In the genomic region with DNA sequence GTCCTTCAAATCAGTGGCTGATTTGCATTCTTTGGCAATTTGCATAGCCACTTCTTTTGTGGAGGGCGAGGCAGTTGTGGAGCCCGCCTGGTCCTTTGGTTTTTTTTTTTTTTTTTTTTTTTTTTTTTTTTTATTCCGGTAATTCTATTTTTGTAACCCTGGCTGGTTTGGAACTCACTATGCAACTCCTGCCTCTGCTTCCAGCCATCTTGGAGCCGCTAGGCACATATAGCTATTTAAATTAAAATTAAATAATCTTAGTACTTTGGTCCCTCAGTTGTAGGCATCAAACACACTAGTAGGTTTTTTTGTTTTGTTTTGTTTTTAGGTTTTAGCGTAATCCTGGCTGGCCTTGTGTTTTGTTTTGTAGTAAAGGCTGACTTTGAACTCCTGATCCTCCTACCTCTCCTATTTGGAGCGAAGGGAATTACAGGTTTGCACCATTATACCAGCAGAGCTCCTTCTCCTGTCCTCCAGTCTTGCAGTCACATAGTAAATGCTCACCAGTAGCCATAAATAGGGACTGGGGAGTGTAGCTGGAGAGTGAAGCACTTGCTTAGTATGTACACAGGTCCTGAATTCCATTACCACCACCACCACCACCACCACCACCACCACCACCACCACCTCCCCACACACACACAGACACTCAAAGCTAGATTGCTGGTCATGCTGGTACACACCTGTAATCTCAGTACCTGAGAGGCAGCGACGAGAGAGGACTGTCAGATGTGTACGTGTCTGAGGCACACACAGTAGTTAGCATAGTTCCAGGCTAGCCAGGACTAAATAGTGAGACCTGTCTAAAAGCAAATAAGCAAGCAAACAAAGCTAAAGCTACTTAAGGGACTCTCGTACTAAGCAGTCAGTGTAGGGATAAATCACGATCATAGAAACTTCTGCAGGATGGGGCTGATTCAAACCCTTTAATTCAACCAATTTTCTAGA, we compare ENCODE assay signal across 8 mouse cellular contexts. TPM values are rescaled to one million over a fixed set of nuclear protein-coding genes. Genes with fewer than 3 reads are reported as not detected.
DNase-seq lines count a peak whose midpoint lies in the region; ATAC-seq and TF ChIP-seq lines count a peak whose summit lies in the region.

No protein-coding gene starts in this region.

- TF ChIP-seq CTCF in left cerebral cortex, adult 2 months (IDR thresholded peaks at IDR 0.05), result no peak

- WGBS in embryonic facial prominence, embryonic 13.5 days, result 34% methylated on average over 11 of the region's 11 CpGs
- WGBS in intestine, embryonic 16.5 days, result 51% methylated on average over 11 of the region's 11 CpGs
- WGBS in neural tube, embryonic 14.5 days, result 26% methylated on average over 11 of the region's 11 CpGs

- DNase-seq in left cerebral cortex, adult 2 months (ENCODE audit: extremely low spot score in 1 of 2, low spot score in 2 of 2), result no peak
- no peak for DNase-seq in left cerebral cortex, postnatal 36 days (ENCODE audit: low spot score in 2 of 2)
- no peak for DNase-seq in thymus, postnatal 4 days
- DNase-seq in right cerebral cortex, postnatal 36 days (ENCODE audit: low spot score in 2 of 2), result no peak
- DNase-seq in adrenal gland, adult 18-20 months (ENCODE audit: low spot score in 2 of 2), result no peak

- peak overlapping the region; percentile 70 for H3K4me2 ChIP-seq in embryonic facial prominence, embryonic 13.5 days
- peak overlapping the region; percentile 56 for H3K4me2 ChIP-seq in intestine, embryonic 16.5 days (ENCODE audit: low read depth, low read length)
- H3K4me2 ChIP-seq in neural tube, embryonic 14.5 days (ENCODE audit: low read depth, low read length), result peak overlapping the region; percentile 58

- peak overlapping the region; percentile 77 for H3K9ac ChIP-seq in embryonic facial prominence, embryonic 13.5 days
- peak overlapping the region; percentile 62 for H3K9ac ChIP-seq in intestine, embryonic 16.5 days (ENCODE audit: low read depth, low read length)
- peak overlapping the region; percentile 59 for H3K9ac ChIP-seq in neural tube, embryonic 14.5 days (replicated peaks; ENCODE audit: low read depth, low read length)

- no peaks in the 10 kb centered on the region for H3K9me3 ChIP-seq in embryonic facial prominence, embryonic 13.5 days
- no peaks in the 10 kb centered on the region; the same call in 1 of the 2 replicates for H3K9me3 ChIP-seq in intestine, embryonic 16.5 days (ENCODE audit: control insufficient read depth, low read length)
- no peaks in the 10 kb centered on the region for H3K9me3 ChIP-seq in neural tube, embryonic 14.5 days (ENCODE audit: control insufficient read depth, low read length)

- peaks cover 16% of the 10 kb centered on the region for H3K4me1 ChIP-seq in embryonic facial prominence, embryonic 13.5 days
- peaks cover 6% of the 10 kb centered on the region for H3K4me1 ChIP-seq in intestine, embryonic 16.5 days (ENCODE audit: control insufficient read depth, insufficient read depth, low read length)
- peaks cover 10% of the 10 kb centered on the region for H3K4me1 ChIP-seq in neural tube, embryonic 14.5 days (ENCODE audit: control insufficient read depth, insufficient read depth, low read length)

- no peaks in the 10 kb centered on the region for H3K36me3 ChIP-seq in embryonic facial prominence, embryonic 13.5 days
- H3K36me3 ChIP-seq in intestine, embryonic 16.5 days (ENCODE audit: control insufficient read depth, insufficient read depth, low read length), result no peaks in the 10 kb centered on the region
- H3K36me3 ChIP-seq in neural tube, embryonic 14.5 days (ENCODE audit: control insufficient read depth, insufficient read depth, low read length), result no peaks in the 10 kb centered on the region

- no peak overlapping the region; the same call in 1 of the 2 replicates for H3K27ac ChIP-seq in left cerebral cortex, adult 2 months
- peak overlapping the region; percentile 68 for H3K27ac ChIP-seq in embryonic facial prominence, embryonic 13.5 days
- H3K27ac ChIP-seq in intestine, embryonic 16.5 days (ENCODE audit: low read length), result peak overlapping the region; percentile 55
- peak overlapping the region; percentile 85 for H3K27ac ChIP-seq in neural tube, embryonic 14.5 days (ENCODE audit: low read depth, low read length)

- peaks cover 15% of the 10 kb centered on the region for H3K27me3 ChIP-seq in embryonic facial prominence, embryonic 13.5 days
- H3K27me3 ChIP-seq in intestine, embryonic 16.5 days (replicated peaks; ENCODE audit: control insufficient read depth, insufficient read depth, low read length), result no peaks in the 10 kb centered on the region
- H3K27me3 ChIP-seq in neural tube, embryonic 14.5 days (ENCODE audit: control insufficient read depth, insufficient read depth, low read length), result no peaks in the 10 kb centered on the region

- intact Hi-C loops in left cerebral cortex, adult 2 months (cut with DNase I), result no loop called here
- intact Hi-C loops in left cerebral cortex, postnatal 36 days (cut with DNase I), result no loop called here

- no peak for ATAC-seq in embryonic facial prominence, embryonic 13.5 days (ENCODE audit: insufficient number of reproducible peaks, insufficient read depth, low FRiP score, low TSS enrichment, low read depth)
- peak; percentile 38 for ATAC-seq in intestine, embryonic 16.5 days
- ATAC-seq in neural tube, embryonic 14.5 days (ENCODE audit: low read depth), result no peak

- peak overlapping the region; percentile 36 for H3K4me3 ChIP-seq in left cerebral cortex, adult 2 months
- H3K4me3 ChIP-seq in embryonic facial prominence, embryonic 13.5 days, result peak overlapping the region; percentile 46
- peak overlapping the region; percentile 27 for H3K4me3 ChIP-seq in intestine, embryonic 16.5 days (ENCODE audit: low read length)
- H3K4me3 ChIP-seq in neural tube, embryonic 14.5 days (ENCODE audit: low read depth, low read length), result peak overlapping the region; percentile 25

RNA-seq across cellular contexts. Expression of gene Cbfa2t2, which starts 9.1 kb away (rescaled TPM):
- total RNA-seq in left cerebral cortex, adult 2 months (2021), result 10 to 100 TPM; 54.3 to 57.4 TPM
- 10 to 100 TPM; 48.1 to 64.3 TPM for total RNA-seq in left cerebral cortex, postnatal 36 days (2021)
- polyA plus RNA-seq in embryonic facial prominence, embryonic 13.5 days (2015; fragmentation: Nextera tagmentation; extraction: Ambion mirVana), result 54.0 and 54.1 TPM in 2 replicates
- 21.9 and 23.0 TPM in 2 replicates for polyA plus RNA-seq in intestine, embryonic 16.5 days (2015; fragmentation: Nextera tagmentation; extraction: Ambion mirVana)
- 48.8 and 51.2 TPM in 2 replicates for polyA plus RNA-seq in neural tube, embryonic 14.5 days (2014; fragmentation: Nextera tagmentation; extraction: Ambion mirVana)
- total RNA-seq in adrenal gland, adult 18-20 months (2021), result 10 to 100 TPM; 28.7 to 36.9 TPM

RNA-seq across cellular contexts. Expression of gene Snta1, which starts 19.3 kb away (rescaled TPM):
- total RNA-seq in left cerebral cortex, adult 2 months (2021), result 10 to 100 TPM; 33.9 to 34.1 TPM
- total RNA-seq in left cerebral cortex, postnatal 36 days (2021), result 10 to 100 TPM; 35.5 to 36.3 TPM
- polyA plus RNA-seq in embryonic facial prominence, embryonic 13.5 days (2015; fragmentation: Nextera tagmentation; extraction: Ambion mirVana), result 8.8 and 8.9 TPM in 2 replicates
- polyA plus RNA-seq in intestine, embryonic 16.5 days (2015; fragmentation: Nextera tagmentation; extraction: Ambion mirVana), result 4.1 and 4.3 TPM in 2 replicates
- polyA plus RNA-seq in neural tube, embryonic 14.5 days (2014; fragmentation: Nextera tagmentation; extraction: Ambion mirVana), result 4.4 and 5.1 TPM in 2 replicates
- total RNA-seq in adrenal gland, adult 18-20 months (2021), result 10 to 100 TPM; 23.8 to 29.3 TPM

RNA-seq across cellular contexts. Expression of gene Cdk5rap1, which starts 54.4 kb away (rescaled TPM):
- total RNA-seq in left cerebral cortex, adult 2 months (2021), result 10 to 100 TPM; 11.5 to 14.3 TPM
- total RNA-seq in left cerebral cortex, postnatal 36 days (2021), result 10 to 100 TPM; 11.2 to 17.5 TPM
- 18.5 and 22.4 TPM in 2 replicates for polyA plus RNA-seq in embryonic facial prominence, embryonic 13.5 days (2015; fragmentation: Nextera tagmentation; extraction: Ambion mirVana)
- polyA plus RNA-seq in intestine, embryonic 16.5 days (2015; fragmentation: Nextera tagmentation; extraction: Ambion mirVana), result 16.9 and 18.1 TPM in 2 replicates
- polyA plus RNA-seq in neural tube, embryonic 14.5 days (2014; fragmentation: Nextera tagmentation; extraction: Ambion mirVana), result 7.1 and 10.5 TPM in 2 replicates
- total RNA-seq in adrenal gland, adult 18-20 months (2021), result 10 to 100 TPM in 1 of 2 experiments, 1 to 10 TPM in 1; 9.3 to 13.6 TPM
